Mouse (Mus musculus) layer of hippocampus, adult 18-20 months (tissue): ENCODE data around the gene Trim17. TPM values are rescaled to one million over a fixed set of nuclear protein-coding genes. Genes with fewer than 3 reads are reported as not detected.
"Not testable (repeated sequence)": the region's sequence is repeated elsewhere in the genome, so short reads cannot be mapped to it uniquely, and the experiment has no call there.

Source experiments
- DNase-seq, 2 experiments: peaks; one replicate each; pipeline ENCODE4 v3.0.0; 2022; ENCODE audit warnings: low spot score in 2 of 2
- total RNA-seq, 2 experiments: library from RNA; stranded (reverse); gene quantifications; 2 replicates each; pipeline ENCODE4 v1.2.3; 2021

The Trim17 gene
- total RNA-seq, 2 experiments from 2014 or later, result 4.7 to 5.7 TPM

DNA sequence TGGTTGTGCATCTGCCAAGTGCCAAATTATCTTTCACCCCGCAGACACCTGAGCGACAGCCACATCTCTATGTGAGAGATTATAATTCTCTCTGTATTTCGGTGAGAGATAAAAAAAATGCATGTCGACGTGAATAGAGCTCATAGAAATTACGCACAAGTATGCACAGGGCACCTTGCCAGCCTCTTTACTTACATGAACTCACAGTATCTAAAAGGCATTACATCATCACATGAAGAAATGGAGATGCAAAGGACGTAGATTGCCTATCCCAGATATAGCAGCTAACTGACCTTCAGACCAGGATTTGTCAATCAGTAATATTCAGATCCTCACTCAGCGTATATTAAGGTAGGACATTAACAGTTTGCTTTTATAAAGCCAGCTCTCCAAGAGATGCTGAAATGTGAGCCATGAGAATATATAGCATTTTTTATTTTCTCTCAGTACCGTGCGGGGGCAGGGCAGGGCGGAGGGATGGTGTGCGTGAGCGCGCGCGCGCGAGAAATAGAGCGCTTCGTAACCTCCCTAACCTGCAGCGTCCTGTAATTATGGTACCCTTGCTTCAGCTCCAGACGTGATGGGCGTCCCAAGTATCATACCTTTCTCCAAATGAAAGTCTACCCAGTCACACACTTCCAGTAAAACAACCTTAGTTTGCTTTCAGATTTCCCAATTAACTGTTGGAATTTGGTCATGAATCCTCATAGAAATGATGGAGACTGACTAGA, 6.5 kb upstream of the Trim17 start:
- peak; percentile 56 to 78 for DNase-seq

DNA sequence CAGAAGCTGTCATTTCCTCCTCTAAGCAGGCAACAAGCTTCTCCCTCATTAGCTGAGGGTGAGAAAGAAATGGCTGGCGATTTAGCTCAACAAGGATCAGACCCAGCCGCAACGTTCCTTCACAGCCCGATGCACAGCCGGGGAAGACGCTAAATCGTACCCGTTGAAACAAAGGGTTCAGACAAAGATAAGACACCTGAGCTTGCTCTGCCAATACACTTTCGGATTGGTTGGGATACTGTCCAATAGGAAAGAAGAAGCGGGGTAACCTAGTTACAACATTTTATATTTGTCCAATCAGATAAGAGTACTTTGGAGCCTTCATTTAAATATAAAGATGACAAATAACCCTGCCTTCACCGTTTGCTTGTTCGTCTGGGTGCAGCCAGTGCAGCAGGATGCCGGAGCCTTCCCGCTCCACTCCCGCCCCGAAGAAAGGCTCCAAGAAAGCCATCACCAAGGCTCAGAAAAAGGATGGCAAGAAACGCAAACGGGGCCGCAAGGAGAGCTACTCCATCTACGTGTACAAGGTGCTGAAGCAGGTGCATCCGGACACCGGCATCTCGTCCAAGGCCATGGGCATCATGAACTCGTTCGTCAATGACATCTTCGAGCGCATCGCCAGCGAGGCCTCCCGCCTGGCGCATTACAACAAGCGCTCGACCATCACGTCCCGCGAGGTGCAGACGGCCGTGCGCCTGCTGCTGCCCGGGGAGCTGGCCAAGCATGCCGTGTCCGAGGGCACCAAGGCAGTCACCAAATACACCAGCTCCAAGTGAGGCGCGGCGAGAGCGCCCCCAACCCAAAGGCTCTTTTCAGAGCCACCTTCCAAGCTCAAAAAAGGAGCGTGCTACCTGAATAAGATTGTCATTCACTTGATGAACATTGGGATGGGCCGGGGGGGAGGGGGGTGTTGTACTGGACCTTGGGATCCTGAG, 5.7 kb upstream of the Trim17 start, which contains the start of gene Hist3h2ba:
Gene Hist3h2ba (plus strand): TSS at position 379 of the 938 bp plus-strand sequence.
- peak; percentile 76 to 93 for DNase-seq

GRCm38 (mm10) chr11:58949480-58950431, 4.7 kb upstream of the Trim17 start:
- DNase-seq, result peak; percentile 57 to 84

- no peak for DNase-seq
Measured at GRCm38 (mm10) chr11:58951210-58951609, 3.3 kb upstream of the Trim17 start.

- DNase-seq, result peak in 1 of 2 experiments; percentile 30
Measured at GRCm38 (mm10) chr11:58953351-58954169, 925 bp upstream of the Trim17 start.

GRCm38 (mm10) chr11:58954170-58954419, 390 bp upstream of the Trim17 start:
- not testable (repeated sequence) for DNase-seq

DNA sequence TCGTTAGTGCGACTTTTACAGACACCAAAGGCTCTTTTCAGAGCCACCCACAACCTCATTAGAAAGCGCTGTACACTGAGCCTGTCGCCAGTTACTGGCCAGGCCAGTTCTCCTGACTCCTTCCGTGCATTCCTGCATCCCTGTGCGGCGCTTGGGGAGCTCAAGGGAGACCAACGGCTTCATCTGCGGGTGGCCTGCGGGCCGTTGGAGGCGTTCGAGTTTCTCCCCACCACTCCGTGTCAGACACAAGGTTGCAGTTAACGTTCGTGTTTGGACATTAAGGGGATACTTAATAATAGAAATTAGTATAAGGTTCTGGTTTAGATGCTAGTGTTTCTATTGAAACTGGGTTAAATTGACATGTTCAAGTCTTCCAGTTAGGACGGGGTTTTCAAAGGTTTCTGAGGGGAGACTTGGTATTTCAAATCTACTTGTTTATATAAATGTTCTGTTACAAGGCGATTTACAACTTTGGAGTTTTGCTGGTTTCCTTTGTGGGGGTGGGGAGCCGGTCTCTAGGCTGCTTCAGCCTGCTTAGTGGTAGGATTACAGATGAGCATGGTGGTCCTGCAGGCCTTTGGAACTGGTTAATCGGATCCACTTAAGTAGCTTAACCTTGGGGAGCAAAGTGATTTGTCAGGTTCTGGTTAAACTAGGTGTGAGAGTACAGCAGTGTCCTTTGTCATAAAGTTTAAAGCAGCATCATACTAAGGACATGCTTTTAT, 820 bp downstream of the Trim17 start:
- peak in 1 of 2 experiments; percentile 33 for DNase-seq

- no peak for DNase-seq
Measured at GRCm38 (mm10) chr11:58955868-58956257, 1.4 kb downstream of the Trim17 start.

GRCm38 (mm10) chr11:58957226-58957914, 2.9 kb downstream of the Trim17 start:
- DNase-seq, result peak in 1 of 2 experiments; percentile 44

DNA sequence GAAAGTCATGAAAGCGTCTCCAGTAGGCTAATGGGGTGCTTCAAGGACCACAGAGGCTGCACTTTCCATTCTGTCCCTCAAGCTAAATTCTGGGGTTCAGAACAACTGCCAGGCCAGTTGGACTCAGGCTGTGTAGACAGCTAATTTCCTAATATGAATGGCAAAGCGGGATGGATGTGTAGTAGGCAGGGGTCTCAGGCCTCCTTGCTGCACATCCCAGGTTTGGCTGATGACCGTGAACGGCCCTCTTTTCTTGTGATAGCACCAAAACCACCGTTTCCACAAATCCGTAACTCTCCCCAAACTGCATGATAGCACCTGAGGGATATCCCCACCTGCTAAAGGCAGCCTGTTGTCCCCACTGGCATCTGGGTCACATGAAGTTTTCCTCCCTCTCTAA, 4.1 kb downstream of the Trim17 start:
- DNase-seq, result no peak

GRCm38 (mm10) chr11:58959186-58959825, 4.8 kb downstream of the Trim17 start:
- no peak for DNase-seq

GRCm38 (mm10) chr11:58959921-58960465, 5.5 kb downstream of the Trim17 start:
- peak; percentile 59 to 85 for DNase-seq

DNA sequence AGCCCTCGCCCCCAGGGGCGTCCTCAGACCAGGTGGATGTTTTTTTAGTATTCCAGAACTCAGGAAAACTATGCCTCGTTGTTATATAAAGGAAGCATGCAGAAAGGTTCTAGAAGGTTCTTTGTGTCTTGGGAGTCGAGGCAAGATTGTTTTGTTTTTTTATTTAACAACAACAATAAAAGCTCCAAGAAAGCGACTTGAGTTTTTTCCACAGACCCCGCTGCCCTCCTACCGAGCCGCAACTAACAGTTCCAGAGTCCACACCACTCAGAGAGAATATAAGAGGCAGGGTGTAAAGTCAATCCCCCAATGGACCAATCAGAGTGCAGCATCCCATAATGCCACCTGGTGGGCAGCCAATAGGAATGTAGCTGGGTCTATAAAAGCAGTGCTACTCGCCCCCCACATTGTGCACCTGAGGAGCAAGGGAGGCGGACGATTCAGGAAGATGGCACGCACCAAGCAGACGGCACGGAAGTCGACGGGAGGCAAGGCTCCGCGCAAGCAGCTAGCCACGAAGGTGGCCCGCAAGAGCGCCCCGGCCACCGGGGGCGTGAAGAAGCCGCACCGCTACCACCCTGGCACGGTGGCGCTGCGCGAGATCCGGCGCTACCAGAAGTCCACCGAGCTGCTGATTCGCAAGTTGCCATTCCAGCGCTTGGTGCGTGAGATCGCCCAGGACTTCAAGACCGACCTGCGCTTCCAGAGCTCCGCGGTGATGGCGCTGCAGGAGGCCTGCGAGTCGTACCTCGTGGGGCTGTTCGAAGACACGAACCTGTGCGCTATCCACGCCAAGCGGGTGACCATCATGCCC, 7.1 kb downstream of the Trim17 start:
- DNase-seq, result no peak

DNA sequence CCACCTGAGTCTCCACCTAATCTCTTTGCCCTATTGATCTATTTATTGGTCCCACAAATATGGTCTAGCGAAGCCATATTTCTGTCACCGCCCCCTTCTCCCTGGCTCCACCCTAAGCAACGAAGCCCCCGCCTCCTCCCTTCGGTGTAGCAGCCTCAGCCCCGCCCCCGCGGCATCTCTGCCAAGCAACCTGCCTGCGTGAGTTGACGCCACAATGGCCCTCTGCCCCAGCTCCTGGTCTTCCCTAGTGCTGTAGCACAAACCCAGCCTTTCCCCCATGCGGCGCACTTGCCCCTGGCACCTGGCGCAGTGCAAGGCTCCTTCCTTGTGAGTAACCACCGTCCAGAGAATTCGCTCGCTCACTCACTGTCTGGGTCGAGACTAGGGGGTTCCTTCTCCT, 9.1 kb downstream of the Trim17 start:
- DNase-seq, result peak in 1 of 2 experiments; percentile 41

DNA sequence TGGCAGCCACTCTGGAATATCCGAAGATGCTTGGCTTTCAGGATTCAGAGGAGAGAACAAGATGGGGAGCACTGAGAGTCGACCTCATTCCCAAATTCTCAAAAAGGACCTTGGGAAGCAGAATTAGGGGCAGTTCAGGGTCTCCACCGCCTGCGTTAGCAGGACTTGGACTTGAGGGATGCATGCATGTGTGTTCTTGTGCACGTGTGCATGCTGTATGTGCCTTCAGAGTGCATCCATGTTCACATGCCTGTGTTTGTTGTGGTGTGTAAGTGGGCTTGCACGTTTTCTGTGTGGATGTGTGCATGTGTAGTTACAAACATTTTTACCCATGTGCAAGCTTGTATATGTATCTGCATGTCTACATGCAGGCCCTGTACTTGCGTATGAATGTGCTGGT, 9.7 kb downstream of the Trim17 start:
- no peak for DNase-seq

DNA sequence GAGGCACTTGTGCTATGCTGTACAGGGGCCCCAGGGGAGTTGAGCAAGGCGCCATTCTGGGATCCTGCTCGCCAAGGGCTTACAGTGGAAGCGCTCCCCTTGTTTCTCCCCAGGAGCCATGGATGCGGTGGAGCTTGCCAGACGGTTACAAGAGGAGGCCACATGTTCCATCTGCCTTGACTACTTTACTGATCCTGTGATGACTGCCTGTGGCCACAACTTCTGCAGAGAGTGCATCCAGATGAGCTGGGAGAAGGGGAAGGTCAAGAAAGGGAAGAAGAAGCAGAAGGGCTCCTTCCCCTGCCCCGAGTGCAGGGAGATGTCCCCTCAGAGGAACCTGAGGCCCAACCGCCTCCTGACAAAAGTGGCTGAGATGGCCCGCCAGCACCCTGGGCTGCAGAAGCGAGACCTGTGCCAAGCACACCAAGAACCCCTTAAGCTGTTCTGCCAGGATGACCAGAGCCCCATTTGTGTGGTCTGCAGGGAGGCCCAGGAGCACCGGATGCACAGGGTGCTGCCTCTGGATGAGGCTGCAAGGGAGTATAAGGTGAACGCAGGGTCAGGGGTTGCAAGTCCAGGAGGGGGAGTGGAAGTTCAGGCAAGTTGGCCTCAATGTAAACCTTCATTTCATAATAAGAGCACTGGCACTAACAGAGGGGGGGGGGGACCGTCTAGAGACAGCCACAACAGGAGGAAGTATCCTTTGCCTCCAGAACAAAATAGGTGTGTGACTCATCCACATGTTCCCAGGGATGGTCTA, 10.7 kb downstream of the Trim17 start:
- no peak for DNase-seq

- peak in 1 of 2 experiments; percentile 58 for DNase-seq
Measured at GRCm38 (mm10) chr11:58967346-58967745, 12.9 kb downstream of the Trim17 start.
